Comparison of ENCODE assay signal across 8 mouse cellular contexts in genomic region chr11:116020519-116020922, GRCm38 (mm10). TPM values are rescaled to one million over a fixed set of nuclear protein-coding genes. Genes with fewer than 3 reads are reported as not detected.
DNase-seq lines count a peak whose midpoint lies in the region; ATAC-seq and TF ChIP-seq lines count a peak whose summit lies in the region.

No protein-coding gene starts in this region.

- peaks cover 14% of the 10 kb centered on the region for H3K36me3 ChIP-seq in intestine, postnatal 0 days (ENCODE audit: control insufficient read depth, insufficient read depth)
- peaks cover 4% of the 10 kb centered on the region for H3K36me3 ChIP-seq in intestine, embryonic 15.5 days
- peaks cover 9% of the 10 kb centered on the region for H3K36me3 ChIP-seq in stomach, postnatal 0 days (ENCODE audit: control insufficient read depth, insufficient read depth, low read length)
- peaks cover 30% of the 10 kb centered on the region for H3K36me3 ChIP-seq in forebrain, embryonic 10.5 days (replicated peaks)

- no peak overlapping the region for H3K9ac ChIP-seq in intestine, postnatal 0 days (ENCODE audit: low read depth, low read length)
- H3K9ac ChIP-seq in intestine, embryonic 15.5 days = no peak overlapping the region
- H3K9ac ChIP-seq in stomach, postnatal 0 days (ENCODE audit: low read length) = no peak overlapping the region

- WGBS in intestine, postnatal 0 days = 35% methylated on average over 1 of the region's 1 CpGs
- 45% methylated on average over 1 of the region's 1 CpGs for WGBS in intestine, embryonic 15.5 days
- 36% methylated on average over 1 of the region's 1 CpGs for WGBS in stomach, postnatal 0 days
- 58% methylated on average over 1 of the region's 1 CpGs for WGBS in forebrain, embryonic 10.5 days

- no peak overlapping the region for H3K4me2 ChIP-seq in intestine, postnatal 0 days (replicated peaks; ENCODE audit: low read depth)
- H3K4me2 ChIP-seq in intestine, embryonic 15.5 days (replicated peaks) = no peak overlapping the region
- H3K4me2 ChIP-seq in stomach, postnatal 0 days (replicated peaks; ENCODE audit: low read depth) = no peak overlapping the region

- no peak for TF ChIP-seq EP300 in stomach, postnatal 0 days (optimal IDR thresholded peaks at IDR 0.05)

- peak; percentile 48 for DNase-seq in thymus, postnatal 14 days
- no peak for DNase-seq in thymus, postnatal 36 days
- DNase-seq in stomach, postnatal 0 days (ENCODE audit: low spot score) = no peak
- DNase-seq in left cerebral cortex, adult 11 months (ENCODE audit: low spot score) = no peak
- DNase-seq in forebrain, embryonic 10.5 days (ENCODE audit: extremely low spot score, low spot score) = no peak

- no peak overlapping the region for H3K27ac ChIP-seq in intestine, postnatal 0 days (ENCODE audit: low read depth, low read length)
- H3K27ac ChIP-seq in intestine, embryonic 15.5 days = no peak overlapping the region
- no peak overlapping the region for H3K27ac ChIP-seq in cortical plate, adult 2 months (ENCODE audit: insufficient read depth, low read length)
- H3K27ac ChIP-seq in stomach, postnatal 0 days (replicated peaks) = no peak overlapping the region
- H3K27ac ChIP-seq in forebrain, embryonic 10.5 days = no peak overlapping the region

- no peak for TF ChIP-seq POLR2A in cortical plate, adult 2 months (IDR thresholded peaks at IDR 0.05; ENCODE audit: extremely low read depth, insufficient read depth, low read length)

- H3K4me1 ChIP-seq in intestine, postnatal 0 days (replicated peaks; ENCODE audit: control insufficient read depth, insufficient read depth, low read length) = no peaks in the 10 kb centered on the region
- H3K4me1 ChIP-seq in intestine, embryonic 15.5 days (replicated peaks) = 0 out of 2 replicates have a peak, but pooled peaks cover 3% of the 10 kb centered on the region
- H3K4me1 ChIP-seq in cortical plate, adult 2 months (ENCODE audit: control insufficient read depth, insufficient read depth, low read length) = no peaks in the 10 kb centered on the region
- H3K4me1 ChIP-seq in stomach, postnatal 0 days (replicated peaks; ENCODE audit: control insufficient read depth, insufficient read depth) = no peaks in the 10 kb centered on the region
- H3K4me1 ChIP-seq in forebrain, embryonic 10.5 days = peaks cover 19% of the 10 kb centered on the region

- H3K27me3 ChIP-seq in intestine, postnatal 0 days (replicated peaks; ENCODE audit: control insufficient read depth, insufficient read depth, low read length) = no peaks in the 10 kb centered on the region
- no peaks in the 10 kb centered on the region for H3K27me3 ChIP-seq in intestine, embryonic 15.5 days (replicated peaks)
- no peaks in the 10 kb centered on the region for H3K27me3 ChIP-seq in stomach, postnatal 0 days (ENCODE audit: control insufficient read depth, insufficient read depth, low read length)
- no peaks in the 10 kb centered on the region for H3K27me3 ChIP-seq in forebrain, embryonic 10.5 days (ENCODE audit: poor library complexity, severe bottlenecking)

- H3K9me3 ChIP-seq in intestine, postnatal 0 days (ENCODE audit: control insufficient read depth) = no peaks in the 10 kb centered on the region
- no peaks in the 10 kb centered on the region for H3K9me3 ChIP-seq in intestine, embryonic 15.5 days
- no peaks in the 10 kb centered on the region for H3K9me3 ChIP-seq in stomach, postnatal 0 days (ENCODE audit: control insufficient read depth, low read length)
- no peaks in the 10 kb centered on the region for H3K9me3 ChIP-seq in forebrain, embryonic 10.5 days

- TF ChIP-seq CTCF in intestine, postnatal 0 days (IDR thresholded peaks at IDR 0.05; ENCODE audit: low read depth) = peak; percentile 57
- 0 out of 2 replicates have a peak, but pooled peaks have one; percentile 17 for TF ChIP-seq CTCF in cortical plate, adult 2 months (IDR thresholded peaks at IDR 0.05; ENCODE audit: extremely low read depth, insufficient read depth, low read length)
- peak; percentile 57 for TF ChIP-seq CTCF in stomach, postnatal 0 days (IDR thresholded peaks at IDR 0.05; ENCODE audit: low read depth)

- ATAC-seq in intestine, postnatal 0 days = no peak
- no peak for ATAC-seq in intestine, embryonic 15.5 days
- ATAC-seq in stomach, postnatal 0 days (ENCODE audit: low FRiP score, low TSS enrichment) = no peak

- no peak overlapping the region for H3K4me3 ChIP-seq in intestine, postnatal 0 days (ENCODE audit: low read depth, low read length)
- H3K4me3 ChIP-seq in intestine, embryonic 15.5 days (replicated peaks) = no peak overlapping the region
- no peak overlapping the region for H3K4me3 ChIP-seq in cortical plate, adult 2 months (ENCODE audit: insufficient read depth, low read length)
- H3K4me3 ChIP-seq in stomach, postnatal 0 days (ENCODE audit: low read depth, low read length) = no peak overlapping the region
- no peak overlapping the region for H3K4me3 ChIP-seq in forebrain, embryonic 10.5 days

RNA-seq across cellular contexts. Expression of gene H3f3b, which starts 7.2 kb away (rescaled TPM):
- polyA plus RNA-seq in intestine, postnatal 0 days (2015; fragmentation: Nextera tagmentation; extraction: Ambion mirVana) = 1,144 and 1,190 TPM in 2 replicates
- polyA plus RNA-seq in intestine, embryonic 15.5 days (2015; fragmentation: Nextera tagmentation; extraction: Ambion mirVana) = 1,398 and 1,618 TPM in 2 replicates
- 217 and 235 TPM in 2 replicates for polyA plus RNA-seq in cortical plate, adult 2 months (2012; rRNA removed)
- 1,343 and 1,357 TPM in 2 replicates for polyA plus RNA-seq in stomach, postnatal 0 days (2015; fragmentation: Nextera tagmentation; extraction: Ambion mirVana)
- 1,610 and 1,612 TPM in 2 replicates for polyA plus RNA-seq in forebrain, embryonic 10.5 days (2016; fragmentation: Nextera tagmentation; extraction: Ambion mirVana)

RNA-seq across cellular contexts. Expression of gene Galk1, which starts 8.0 kb away (rescaled TPM):
- polyA plus RNA-seq in intestine, postnatal 0 days (2015; fragmentation: Nextera tagmentation; extraction: Ambion mirVana) = 387 and 418 TPM in 2 replicates
- polyA plus RNA-seq in intestine, embryonic 15.5 days (2015; fragmentation: Nextera tagmentation; extraction: Ambion mirVana) = 274 and 302 TPM in 2 replicates
- polyA plus RNA-seq in cortical plate, adult 2 months (2012; rRNA removed) = 19.2 and 20.4 TPM in 2 replicates
- polyA plus RNA-seq in stomach, postnatal 0 days (2015; fragmentation: Nextera tagmentation; extraction: Ambion mirVana) = 119 and 126 TPM in 2 replicates
- polyA plus RNA-seq in forebrain, embryonic 10.5 days (2016; fragmentation: Nextera tagmentation; extraction: Ambion mirVana) = 223 and 224 TPM in 2 replicates

RNA-seq across cellular contexts. Expression of gene Unk, which starts 9.6 kb away (rescaled TPM):
- polyA plus RNA-seq in intestine, postnatal 0 days (2015; fragmentation: Nextera tagmentation; extraction: Ambion mirVana) = 7.4 and 8.8 TPM in 2 replicates
- 25.7 and 27.4 TPM in 2 replicates for polyA plus RNA-seq in intestine, embryonic 15.5 days (2015; fragmentation: Nextera tagmentation; extraction: Ambion mirVana)
- polyA plus RNA-seq in cortical plate, adult 2 months (2012; rRNA removed) = 31.1 and 33.4 TPM in 2 replicates
- polyA plus RNA-seq in stomach, postnatal 0 days (2015; fragmentation: Nextera tagmentation; extraction: Ambion mirVana) = 8.3 and 9.1 TPM in 2 replicates
- polyA plus RNA-seq in forebrain, embryonic 10.5 days (2016; fragmentation: Nextera tagmentation; extraction: Ambion mirVana) = 48.4 and 48.9 TPM in 2 replicates

RNA-seq across cellular contexts. Expression of gene Itgb4, which starts 46.0 kb away (rescaled TPM):
- polyA plus RNA-seq in intestine, postnatal 0 days (2015; fragmentation: Nextera tagmentation; extraction: Ambion mirVana) = 16.6 and 17.8 TPM in 2 replicates
- 7.9 and 10.0 TPM in 2 replicates for polyA plus RNA-seq in intestine, embryonic 15.5 days (2015; fragmentation: Nextera tagmentation; extraction: Ambion mirVana)
- 8.0 and 8.2 TPM in 2 replicates for polyA plus RNA-seq in cortical plate, adult 2 months (2012; rRNA removed)
- 12.7 and 14.6 TPM in 2 replicates for polyA plus RNA-seq in stomach, postnatal 0 days (2015; fragmentation: Nextera tagmentation; extraction: Ambion mirVana)
- polyA plus RNA-seq in forebrain, embryonic 10.5 days (2016; fragmentation: Nextera tagmentation; extraction: Ambion mirVana) = 0.47 and 0.63 TPM in 2 replicates

RNA-seq across cellular contexts. Expression of gene Unc13d, which starts 57.2 kb away (rescaled TPM):
- 1.1 and 1.2 TPM in 2 replicates for polyA plus RNA-seq in intestine, postnatal 0 days (2015; fragmentation: Nextera tagmentation; extraction: Ambion mirVana)
- polyA plus RNA-seq in intestine, embryonic 15.5 days (2015; fragmentation: Nextera tagmentation; extraction: Ambion mirVana) = 4.2 and 5.2 TPM in 2 replicates
- polyA plus RNA-seq in cortical plate, adult 2 months (2012; rRNA removed) = 0.96 and 1.3 TPM in 2 replicates
- polyA plus RNA-seq in stomach, postnatal 0 days (2015; fragmentation: Nextera tagmentation; extraction: Ambion mirVana) = 2.3 and 2.8 TPM in 2 replicates
- 3.7 and 3.8 TPM in 2 replicates for polyA plus RNA-seq in forebrain, embryonic 10.5 days (2016; fragmentation: Nextera tagmentation; extraction: Ambion mirVana)
